Mouse (Mus musculus): ENCODE measurements around the gene Gm10959.

GRCm38 (mm10) chr3:122895189-122895731, 23.9 kb downstream of the Gm10959 start:
- no peak for TF ChIP-seq CTCF (conservative IDR thresholded peaks at IDR 0.05; ENCODE audit: low read length)
- no peak for TF ChIP-seq POU5F1 (IDR thresholded peaks at IDR 0.05; ENCODE audit: borderline replicate concordance, low read length)

Measured in E14TG2a.4 (cell line).